Mouse (Mus musculus) forebrain, postnatal 0 days (tissue): ENCODE measurements at regions not wholly inside any gene's neighbourhood (a gene's known extent, or its start where the extent isn't known, plus 50 kb on each side); places are given as distances from the start of the nearest gene placed in this dataset.

Experiments
- ATAC-seq: fragments of 200-750 bp; cut with Nextera tagmentation; 2 replicates; pipeline ENCODE4 v1.8.0; 2017; ENCODE audit warnings: mild to moderate bottlenecking, moderate library complexity
- DNase-seq: peaks from one replicate; pipeline ENCODE4 v3.0.0-alpha.2; 2015
- H3K27ac ChIP-seq: fragments of 300-500 bp; sonication (generic); 2 replicates; pipeline ENCODE4 v1.5.1; 2014; ENCODE audit warnings: low read depth, mild to moderate bottlenecking, antibody characterized with exemption, low read length, moderate library complexity, mixed read lengths
- H3K27me3 ChIP-seq: fragments of 300-500 bp; sonication (generic); 2 replicates; pipeline ENCODE4 v1.6.1; 2014; ENCODE audit warnings: mild to moderate bottlenecking, low read length, mixed read lengths; ENCODE audit not compliant: insufficient read depth
- H3K36me3 ChIP-seq: fragments of 300-500 bp; sonication (generic); 2 replicates; pipeline ENCODE4 v1.6.1; 2014; ENCODE audit warnings: mild to moderate bottlenecking, moderate library complexity; ENCODE audit not compliant: insufficient read depth
- H3K4me1 ChIP-seq: fragments of 300-500 bp; sonication (generic); 2 replicates; pipeline ENCODE4 v1.6.1; 2014; ENCODE audit warnings: antibody characterized with exemption; ENCODE audit not compliant: insufficient read depth
- H3K4me2 ChIP-seq: fragments of 300-500 bp; sonication (generic); 2 replicates; pipeline ENCODE4 v1.6.1; 2014; ENCODE audit warnings: low read depth, mild to moderate bottlenecking, moderate library complexity
- H3K4me3 ChIP-seq: fragments of 300-500 bp; sonication (generic); 2 replicates; pipeline ENCODE4 v1.5.1; 2014; ENCODE audit warnings: low read depth, low read length, mixed read lengths
- H3K9ac ChIP-seq: fragments of 300-500 bp; sonication (generic); 2 replicates; pipeline ENCODE4 v1.6.1; 2014; ENCODE audit warnings: mild to moderate bottlenecking
- H3K9me3 ChIP-seq: fragments of 300-500 bp; sonication (generic); 2 replicates; pipeline ENCODE4 v1.6.1; 2016; ENCODE audit warnings: low read length
- CTCF ChIP-seq: sonication (generic); IDR thresholded peaks from 2 replicates; pipeline ENCODE4 v1.5.1; 2016; ENCODE audit warnings: antibody characterized with exemption, control low read depth, low read depth
- WGBS: fragments of 180-500 bp; shearing (Covaris S2); extraction: QIAGEN DNeasy Blood & Tissue Kit; methylation state at CpG from one replicate; pipeline ENCODE4 v1.1.7; 2014; 5-methylcytosine and 5-hydroxymethylcytosine counted together

DNA sequence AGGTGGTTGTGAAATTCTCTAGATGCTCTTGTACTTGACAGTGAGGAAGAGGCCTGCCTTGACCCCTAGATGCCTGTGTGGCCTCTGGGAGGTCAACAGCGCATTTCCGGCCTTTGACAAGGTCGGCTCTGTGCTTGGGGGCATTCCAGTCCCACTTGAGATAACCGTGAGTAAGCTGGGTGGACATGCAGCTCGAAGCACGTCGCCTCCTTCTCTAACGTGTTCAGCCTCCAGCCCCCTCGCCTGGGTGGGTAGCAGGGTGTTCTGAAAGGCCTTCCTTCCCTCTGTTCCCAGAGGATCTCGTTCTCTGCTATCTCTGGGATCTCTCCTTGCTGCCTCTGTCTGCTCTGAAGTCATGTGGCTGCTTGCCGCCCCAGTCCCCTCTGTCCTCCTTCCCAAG is 70.2 kb upstream of the Slc38a2 start:
- H3K4me1 ChIP-seq = no peaks in the 10 kb centered on the region
- WGBS = 87% methylated on average over 11 of the region's 11 CpGs
- no peak overlapping the region for H3K4me2 ChIP-seq
- TF ChIP-seq CTCF = no peak
- no peaks in the 10 kb centered on the region for H3K9me3 ChIP-seq
- no peaks in the 10 kb centered on the region for H3K36me3 ChIP-seq
- ATAC-seq (no peak), DNase-seq (no peak)
- no peak overlapping the region for H3K9ac ChIP-seq
- H3K4me3 ChIP-seq = no peak overlapping the region
- H3K27ac ChIP-seq = no peak overlapping the region
- no peaks in the 10 kb centered on the region for H3K27me3 ChIP-seq

DNA sequence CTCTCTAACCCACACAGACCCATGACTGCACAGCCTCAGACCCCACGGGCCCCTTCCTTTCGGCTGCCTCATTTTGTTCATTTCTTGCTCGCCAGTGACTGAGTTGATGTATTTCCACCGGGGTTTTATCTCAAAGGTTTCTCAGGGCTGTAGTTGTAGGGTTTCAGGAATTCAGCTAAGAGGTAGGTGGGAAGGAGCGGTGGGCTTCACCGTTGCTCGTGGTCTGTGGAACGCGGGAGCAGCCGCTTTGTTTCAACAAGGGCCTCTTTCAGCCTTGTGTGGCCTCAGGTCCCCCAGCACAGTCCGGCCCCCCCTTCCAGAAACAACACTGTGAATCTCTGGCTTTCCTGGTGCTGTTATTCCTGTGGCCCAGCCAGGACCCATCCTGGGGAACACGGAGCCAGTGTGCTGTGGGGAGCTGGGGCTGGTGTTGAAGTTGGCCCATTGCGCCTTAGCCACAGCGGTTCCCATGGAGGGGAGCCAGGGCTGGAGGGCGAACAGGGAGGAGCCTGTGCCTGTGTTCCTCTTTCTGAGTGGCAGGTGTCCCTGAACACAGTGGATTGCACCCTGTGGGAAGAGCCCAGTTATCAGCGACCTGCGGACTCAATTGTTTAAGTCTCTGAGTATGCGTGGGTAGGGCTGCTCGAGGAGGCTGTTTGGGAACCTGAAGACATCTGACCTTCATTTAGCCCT is 68.9 kb upstream of the Slc38a2 start:
- Histone ChIP-seq H3K4me2 (no peak overlapping the region), H3K36me3 (no peaks in the 10 kb centered on the region), H3K9ac (no peak overlapping the region), H3K27me3 (no peaks in the 10 kb centered on the region), H3K4me1 (no peaks in the 10 kb centered on the region), H3K9me3 (no peaks in the 10 kb centered on the region), H3K4me3 (no peak overlapping the region), H3K27ac (no peak overlapping the region)
- ATAC-seq (no peak; the same call in 1 of the 2 replicates), DNase-seq (no peak)
- WGBS = 72% methylated on average over 19 of the region's 19 CpGs
- no peak for TF ChIP-seq CTCF

DNA sequence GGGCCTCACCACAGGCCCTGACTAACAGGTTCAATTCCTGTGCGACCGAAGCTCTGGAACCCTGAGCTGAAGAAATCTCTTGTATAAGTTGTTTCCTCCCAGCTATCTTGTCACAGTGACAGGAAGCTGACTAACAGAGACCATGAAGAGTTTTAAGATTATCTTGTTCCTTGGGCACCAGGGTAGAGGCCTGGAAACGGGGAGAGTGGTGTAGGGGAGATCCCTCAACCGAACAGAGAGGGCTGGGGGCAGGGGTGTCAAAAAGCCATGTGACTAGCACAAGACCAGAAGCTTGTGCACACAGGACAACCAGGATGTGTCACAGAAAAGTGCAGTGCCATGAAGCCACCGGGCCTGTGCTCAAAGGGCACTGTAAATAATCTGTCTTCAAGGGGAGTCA is 67.7 kb upstream of the Slc38a2 start:
- H3K4me1 ChIP-seq = no peaks in the 10 kb centered on the region
- H3K9ac ChIP-seq = no peak overlapping the region
- no peak for DNase-seq
- no peaks in the 10 kb centered on the region for H3K36me3 ChIP-seq
- WGBS = 92% methylated on average over 5 of the region's 5 CpGs
- no peak for ATAC-seq
- TF ChIP-seq CTCF = no peak
- no peaks in the 10 kb centered on the region for H3K9me3 ChIP-seq
- H3K4me3 ChIP-seq = no peak overlapping the region
- H3K27ac ChIP-seq = no peak overlapping the region
- no peaks in the 10 kb centered on the region for H3K27me3 ChIP-seq
- no peak overlapping the region for H3K4me2 ChIP-seq

DNA sequence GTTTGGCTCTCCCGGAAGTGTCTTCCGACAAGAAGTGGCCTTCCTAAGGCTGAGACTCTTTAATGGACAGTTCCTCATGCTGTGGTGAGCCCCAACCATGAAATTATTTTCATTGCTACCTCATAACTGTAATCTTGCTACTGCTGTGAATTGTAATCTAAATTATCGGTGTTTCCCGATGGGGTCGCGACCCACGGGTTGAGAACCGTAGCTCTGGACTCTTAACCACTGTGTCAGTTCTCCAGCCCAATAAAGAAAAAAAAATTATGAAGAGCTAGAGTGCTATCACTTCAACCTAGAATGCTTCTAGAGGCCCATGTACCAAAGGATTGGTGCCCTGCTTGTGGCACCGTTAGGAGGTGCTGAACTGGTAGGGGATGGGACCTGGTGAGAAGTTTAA is 66.7 kb upstream of the Slc38a2 start:
- H3K4me3 ChIP-seq = no peak overlapping the region
- 95% methylated on average over 9 of the region's 9 CpGs for WGBS
- H3K9me3 ChIP-seq = no peaks in the 10 kb centered on the region
- H3K27me3 ChIP-seq = no peaks in the 10 kb centered on the region
- H3K4me2 ChIP-seq = no peak overlapping the region
- H3K9ac ChIP-seq = no peak overlapping the region
- no peaks in the 10 kb centered on the region for H3K4me1 ChIP-seq
- no peak overlapping the region for H3K27ac ChIP-seq
- H3K36me3 ChIP-seq = no peaks in the 10 kb centered on the region
- ATAC-seq (no peak), DNase-seq (no peak)
- TF ChIP-seq CTCF = no peak

DNA sequence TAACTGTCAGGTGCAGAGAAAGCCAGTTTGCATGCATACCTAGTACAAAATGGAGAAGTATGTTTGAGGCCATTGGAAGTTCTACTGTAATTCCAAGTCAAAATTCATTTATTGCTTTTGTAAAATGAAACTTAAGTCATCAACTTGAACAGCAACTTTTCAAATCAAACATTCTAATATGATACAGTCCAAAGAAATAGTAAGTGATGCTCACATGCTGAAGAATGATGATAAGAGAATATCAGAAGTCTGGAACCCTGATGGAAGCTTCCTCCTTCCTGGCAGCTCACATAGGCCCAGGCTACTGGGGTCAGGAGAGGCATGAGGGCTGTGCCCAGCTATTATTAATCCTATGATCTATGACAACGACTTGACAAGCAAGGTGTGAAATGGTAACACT is 64.1 kb upstream of the Slc38a2 start:
- ATAC-seq (no peak), DNase-seq (no peak)
- WGBS = 80% methylated on average over 1 of the region's 1 CpGs
- Histone ChIP-seq H3K4me2 (no peak overlapping the region), H3K9me3 (no peaks in the 10 kb centered on the region), H3K27me3 (no peaks in the 10 kb centered on the region), H3K36me3 (no peaks in the 10 kb centered on the region), H3K9ac (no peak overlapping the region), H3K4me3 (no peak overlapping the region), H3K4me1 (no peaks in the 10 kb centered on the region), H3K27ac (no peak overlapping the region)
- TF ChIP-seq CTCF = no peak

DNA sequence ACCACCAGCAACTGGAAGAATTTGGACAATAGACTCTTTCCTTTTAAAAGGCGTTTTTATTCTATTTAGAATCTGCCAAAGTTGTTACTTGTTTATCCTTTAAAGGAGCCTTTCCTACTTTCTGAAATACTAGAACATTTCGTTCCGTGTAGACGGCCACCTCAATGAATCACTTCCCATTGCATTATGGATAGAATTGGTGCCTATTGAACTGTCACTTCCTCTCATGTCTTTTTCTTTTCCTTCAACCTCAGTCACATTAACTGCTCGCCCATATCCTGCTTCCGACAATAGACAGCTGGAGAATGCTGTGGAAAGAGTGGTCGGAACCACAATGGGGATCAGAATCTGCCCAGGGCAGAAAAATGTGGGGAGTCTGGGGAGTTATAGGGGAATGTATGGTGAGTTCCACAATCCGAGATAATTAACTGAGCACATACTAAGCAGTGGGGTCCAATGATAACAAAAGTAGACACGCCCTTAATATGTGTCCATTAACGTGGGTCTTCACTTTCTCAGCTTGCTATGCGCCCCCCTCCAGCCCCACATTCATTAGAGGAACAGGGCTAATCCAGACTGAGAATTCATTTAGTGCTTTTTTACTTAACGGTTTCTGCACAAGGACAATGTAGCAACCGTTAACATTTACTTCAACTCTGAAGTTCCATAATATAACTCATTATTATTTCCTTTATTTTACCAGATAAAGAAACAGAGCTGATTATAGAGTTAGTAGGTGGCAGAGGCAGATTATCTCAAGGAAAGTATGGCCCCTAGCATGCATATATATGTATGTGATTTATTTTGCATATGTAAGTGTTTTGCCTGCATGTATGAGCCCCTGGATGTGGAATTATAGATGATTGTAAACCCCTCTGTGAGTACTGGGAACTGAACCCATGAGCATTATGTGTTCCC is 59.8 kb upstream of the Slc38a2 start:
- Histone ChIP-seq H3K36me3 (no peaks in the 10 kb centered on the region), H3K27ac (no peak overlapping the region), H3K27me3 (no peaks in the 10 kb centered on the region), H3K9ac (no peak overlapping the region), H3K4me2 (no peak overlapping the region), H3K4me1 (no peaks in the 10 kb centered on the region), H3K9me3 (no peaks in the 10 kb centered on the region), H3K4me3 (no peak overlapping the region)
- TF ChIP-seq CTCF = no peak
- ATAC-seq = no peak
- no peak for DNase-seq
- WGBS = 24% methylated on average over 13 of the region's 13 CpGs

DNA sequence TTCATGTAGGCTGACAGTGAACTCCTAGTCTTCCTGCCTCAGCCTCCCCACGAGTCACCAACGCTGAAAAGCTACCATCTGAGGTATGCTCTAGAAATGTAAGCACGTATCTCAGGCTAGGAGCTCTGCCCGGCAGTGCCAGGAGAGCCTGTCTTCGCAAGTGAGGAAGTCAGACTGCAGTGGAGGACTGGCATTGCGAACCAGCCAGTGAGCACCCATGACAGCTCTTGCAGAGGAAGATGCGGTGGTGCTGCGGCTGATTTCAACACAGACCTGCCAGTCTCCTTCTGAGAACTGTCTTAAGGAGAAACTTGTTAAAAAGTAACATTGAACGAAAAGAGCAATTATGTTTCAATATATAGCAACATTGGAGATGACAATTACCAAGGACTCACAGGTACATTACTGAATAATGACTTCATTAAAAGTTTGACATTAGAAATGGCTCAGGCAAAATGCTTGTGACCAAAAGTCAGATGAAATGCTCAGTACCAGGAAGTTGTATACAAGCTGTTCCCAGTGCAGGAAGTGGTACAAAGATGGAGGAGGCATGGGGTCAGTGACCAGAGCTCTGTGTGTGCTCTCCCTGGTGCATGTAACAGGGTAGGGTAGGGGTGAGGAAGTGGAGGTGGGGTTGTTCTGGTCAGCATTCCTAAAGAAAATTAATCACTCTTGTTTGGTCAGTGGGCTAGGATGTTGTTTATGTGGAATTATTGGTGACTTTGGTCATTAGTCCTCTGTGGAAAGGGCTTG is 58.1 kb upstream of the Slc38a2 start:
- 86% methylated on average over 9 of the region's 9 CpGs for WGBS

More for the DNA sequence above, 58.1 kb upstream of the Slc38a2 start:
- Histone ChIP-seq H3K9me3 (no peaks in the 10 kb centered on the region), H3K36me3 (no peaks in the 10 kb centered on the region), H3K4me3 (no peak overlapping the region), H3K9ac (no peak overlapping the region), H3K4me1 (no peaks in the 10 kb centered on the region), H3K27ac (no peak overlapping the region), H3K27me3 (no peaks in the 10 kb centered on the region), H3K4me2 (no peak overlapping the region)
- DNase-seq (no peak), ATAC-seq (no peak)
- no peak for TF ChIP-seq CTCF
